Mouse (Mus musculus) cortical plate, adult 2 months (tissue): ENCODE data around the gene Crtac1.

Source experiments
- CTCF ChIP-seq: fragments of 200-500 bp; IDR thresholded peaks from 2 replicates; pipeline ENCODE4 v1.5.1; 2011; ENCODE audit warnings: mild to moderate bottlenecking, control low read depth, low read length; ENCODE audit not compliant: insufficient read depth; ENCODE audit errors: extremely low read depth
- POLR2A ChIP-seq: fragments of 200-500 bp; IDR thresholded peaks from 2 replicates; pipeline ENCODE4 v1.6.1; 2011; ENCODE audit warnings: mild to moderate bottlenecking, low read length, control low read depth; ENCODE audit not compliant: insufficient read depth; ENCODE audit errors: extremely low read depth

- no peak for TF ChIP-seq CTCF
- TF ChIP-seq POLR2A, result no peak
Measured at GRCm38 (mm10) chr19:42384981-42385598, 46.5 kb downstream of the Crtac1 start.
